Mouse (Mus musculus): ENCODE results near the gene Cx3cl1.

Cx3cl1 gene

GRCm38 (mm10) chr8:94771941-94772670 lies at the start of gene Cx3cl1:
Gene Cx3cl1, plus strand, starts transcription at chr8:94772009.
- peak; percentile 93 for DNase-seq

DNA sequence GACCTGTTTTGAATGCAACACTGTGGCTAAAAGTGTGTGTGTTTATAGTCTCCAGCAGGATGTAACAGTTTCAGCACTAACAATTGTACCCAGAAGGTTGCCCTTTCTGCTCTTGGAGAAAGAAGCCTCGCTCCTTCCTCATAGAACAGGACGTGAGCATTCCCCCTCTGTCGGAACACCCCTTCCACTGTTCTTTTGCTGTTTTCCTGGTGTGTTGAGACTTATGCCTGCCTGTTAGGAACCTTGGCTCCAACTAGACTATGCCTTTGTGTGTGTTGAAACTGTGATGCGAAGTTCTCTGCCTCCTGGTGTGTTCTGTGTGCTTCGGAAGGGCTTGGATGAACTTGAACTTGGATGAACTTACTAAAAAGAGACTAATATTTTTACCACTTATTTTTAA lies 45.8 kb upstream of the Cx3cl1 start:
- DNase-seq, result peak; percentile 23

- no peak for DNase-seq
These were observed 42.5 kb upstream of the Cx3cl1 start for GRCm38 (mm10) chr8:94729301-94729700.

- no peak for DNase-seq
These were observed 37.9 kb upstream of the Cx3cl1 start for GRCm38 (mm10) chr8:94733821-94734465.

DNA sequence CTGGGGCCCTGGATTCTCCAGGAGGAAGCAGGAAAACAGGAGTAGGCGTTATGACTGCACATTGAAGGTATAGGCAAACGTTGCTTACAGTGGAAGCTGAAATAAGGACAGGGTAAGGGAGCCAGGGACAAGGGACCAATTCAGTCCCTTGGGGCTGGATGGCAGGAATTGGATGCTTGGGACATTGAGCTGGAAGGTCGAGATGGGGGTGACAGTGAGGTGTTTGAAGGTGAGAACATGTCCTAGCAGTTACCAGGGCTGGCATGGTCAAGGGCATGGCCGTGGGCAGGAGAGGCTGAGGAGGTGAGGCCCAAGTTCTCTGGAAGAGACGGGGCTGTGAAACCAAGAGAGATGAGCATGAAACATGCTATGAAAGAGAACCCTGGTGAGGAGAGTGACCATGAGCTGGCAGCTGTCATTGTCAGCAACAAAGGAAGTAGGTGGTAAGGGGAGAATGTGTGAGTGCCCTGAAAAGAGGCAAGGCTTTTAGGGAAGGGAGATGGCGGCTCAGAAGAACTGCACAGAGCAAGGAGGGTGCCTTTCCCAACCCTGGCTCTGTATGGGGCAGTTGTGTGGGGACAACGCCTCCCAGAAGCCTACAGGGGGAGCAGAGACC lies 37.0 kb upstream of the Cx3cl1 start:
- DNase-seq, result no peak

DNA sequence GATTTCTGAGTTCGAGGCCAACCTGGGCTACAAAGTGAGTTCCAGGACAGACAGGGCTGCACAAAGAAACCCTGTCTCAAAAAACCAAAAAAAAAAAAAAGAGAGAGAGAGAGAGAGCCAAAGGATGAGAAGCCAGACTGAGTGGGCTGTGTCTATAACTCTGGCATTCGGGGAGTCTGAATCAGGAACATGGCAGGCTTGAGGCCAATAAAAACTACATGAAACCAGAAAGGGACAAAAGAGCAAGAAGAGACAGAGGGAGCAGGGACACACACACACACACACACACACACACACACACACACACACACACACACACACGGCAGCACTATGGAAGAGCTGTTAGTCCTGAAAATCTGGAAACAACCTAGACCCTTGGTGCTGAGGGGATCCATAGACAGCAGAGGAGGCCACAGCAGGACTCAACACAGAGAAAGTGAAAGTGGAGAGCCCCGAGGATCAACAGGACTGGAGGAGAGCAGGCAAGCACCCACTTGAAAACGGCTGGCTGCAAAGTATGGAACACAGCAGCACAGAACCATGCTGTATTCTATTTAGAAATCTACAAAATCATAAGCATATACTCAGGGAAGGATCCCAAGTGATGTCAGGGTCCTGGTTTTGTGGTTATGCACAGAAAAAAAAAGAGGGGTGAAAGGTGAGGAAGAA lies 36.2 kb upstream of the Cx3cl1 start:
- peak; percentile 17 for DNase-seq

DNA sequence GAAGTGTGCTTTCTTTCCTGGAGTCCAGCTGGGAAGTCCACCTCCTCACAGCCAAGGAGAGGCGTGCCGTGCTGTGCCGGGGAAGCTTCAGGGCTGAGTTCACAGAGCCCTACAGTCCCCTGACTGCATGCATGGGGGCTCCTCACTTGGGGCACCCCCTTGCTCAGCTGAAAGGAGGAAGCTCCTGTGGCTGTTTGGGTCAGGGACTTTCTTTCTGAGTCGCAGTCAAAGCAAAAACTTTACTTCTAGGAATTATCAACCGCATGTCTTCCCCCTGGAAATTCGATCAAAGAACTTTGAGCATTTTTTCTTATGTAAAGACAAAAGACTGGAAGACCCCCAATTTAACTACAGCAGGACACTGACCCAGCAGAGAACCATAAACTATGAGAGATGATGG lies 32.0 kb upstream of the Cx3cl1 start:
- no peak for DNase-seq

DNA sequence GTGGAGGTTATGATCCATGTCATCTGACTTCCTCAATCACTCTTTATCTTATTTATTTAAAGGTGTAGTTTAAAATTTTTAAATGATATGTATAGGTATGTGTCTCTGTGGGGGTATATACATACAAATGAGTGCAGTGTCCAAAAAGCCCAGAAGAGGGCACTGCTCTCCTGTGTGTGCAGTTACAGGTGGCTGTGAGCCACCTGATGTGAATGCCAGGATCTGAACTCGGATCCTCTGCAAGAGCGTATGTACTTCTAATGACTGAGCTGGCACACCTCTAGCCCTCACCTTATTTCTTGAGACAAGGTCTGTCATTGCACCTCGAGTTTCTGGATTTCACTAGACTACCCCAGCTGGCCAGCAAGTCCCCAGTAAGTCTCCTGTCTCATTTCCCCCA lies 31.2 kb upstream of the Cx3cl1 start:
- DNase-seq, result no peak

GRCm38 (mm10) chr8:94741726-94742125 lies 30.1 kb upstream of the Cx3cl1 start:
- DNase-seq, result no peak

DNA sequence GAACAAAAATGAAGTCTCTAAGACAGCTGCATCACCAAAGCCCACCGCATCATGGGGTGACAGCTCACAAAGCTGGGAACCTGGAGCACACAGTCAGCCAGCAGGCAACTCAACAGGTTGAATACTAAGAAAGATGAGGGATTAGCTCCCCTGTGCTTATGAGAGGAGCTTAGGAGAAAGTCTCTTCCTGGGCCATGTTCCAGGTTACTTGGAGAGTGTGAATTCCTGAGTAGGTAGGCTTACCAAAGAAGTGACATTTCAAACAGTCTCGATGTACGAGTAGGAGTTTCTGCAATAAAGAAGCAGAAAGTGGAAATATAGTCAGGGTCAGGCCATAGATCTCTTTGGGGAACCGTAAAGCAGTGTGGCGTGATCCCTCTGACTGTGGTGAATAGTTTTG lies 27.3 kb upstream of the Cx3cl1 start:
- no peak for DNase-seq

GRCm38 (mm10) chr8:94744972-94745371 lies 26.8 kb upstream of the Cx3cl1 start:
- no peak for DNase-seq

DNA sequence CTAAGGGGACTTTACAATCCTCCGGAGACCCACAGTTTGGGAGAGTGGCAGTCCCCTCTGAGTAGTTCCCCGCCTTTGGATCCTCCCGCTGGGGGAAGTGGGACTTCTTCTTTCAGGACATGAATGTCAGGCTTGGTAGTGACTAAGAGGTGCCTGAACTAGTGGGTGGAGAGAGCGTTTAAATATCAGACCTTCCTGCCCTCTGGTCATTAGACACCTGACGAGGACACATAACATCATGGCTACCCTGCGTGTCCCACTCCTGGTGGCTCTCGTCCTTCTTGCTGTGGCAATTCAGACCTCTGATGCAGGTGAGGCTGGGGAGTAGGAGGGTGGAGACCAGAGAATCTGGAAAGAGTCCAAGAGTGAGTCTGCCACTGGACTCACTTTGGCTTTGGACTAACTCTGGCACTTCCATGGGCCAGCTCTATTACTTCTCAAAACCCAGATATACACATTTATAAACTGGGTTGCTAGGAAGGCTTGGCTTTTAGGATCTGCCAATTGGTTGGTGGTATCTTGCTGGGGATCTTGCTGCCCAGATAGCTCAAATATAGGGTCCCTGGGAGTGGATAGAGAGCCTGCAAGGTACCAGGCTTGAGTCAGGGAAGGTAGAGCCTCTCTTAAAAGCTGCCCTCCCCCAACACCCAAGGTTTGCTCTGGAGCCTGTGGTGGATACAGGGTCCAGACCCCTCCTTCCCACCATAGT lies 26.2 kb upstream of the Cx3cl1 start, which contains the start of gene Ccl22:
TSS of gene Ccl22 (plus strand) at position 115 of the 709 bp plus-strand sequence.
- DNase-seq, result no peak

DNA sequence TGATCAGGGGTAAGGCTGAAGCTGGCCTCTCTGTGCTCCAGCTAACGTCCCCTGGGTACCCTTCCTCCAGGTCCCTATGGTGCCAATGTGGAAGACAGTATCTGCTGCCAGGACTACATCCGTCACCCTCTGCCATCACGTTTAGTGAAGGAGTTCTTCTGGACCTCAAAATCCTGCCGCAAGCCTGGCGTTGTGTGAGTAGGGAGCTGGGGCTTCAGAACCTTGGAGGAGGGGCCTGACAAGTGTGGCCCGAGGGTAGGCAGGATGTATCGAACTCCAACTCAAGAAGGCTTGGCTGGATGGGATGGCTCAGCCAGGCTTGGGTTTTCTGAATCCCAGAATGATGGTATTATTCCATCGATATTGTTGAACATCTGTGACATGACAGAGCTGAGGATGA lies 25.0 kb upstream of the Cx3cl1 start:
- DNase-seq, result no peak

GRCm38 (mm10) chr8:94748363-94748762 lies 23.4 kb upstream of the Cx3cl1 start:
- no peak for DNase-seq

GRCm38 (mm10) chr8:94749942-94750341 lies 21.9 kb upstream of the Cx3cl1 start:
- no peak for DNase-seq

- no peak for DNase-seq
These were observed 20.6 kb upstream of the Cx3cl1 start for GRCm38 (mm10) chr8:94751023-94751849.

DNA sequence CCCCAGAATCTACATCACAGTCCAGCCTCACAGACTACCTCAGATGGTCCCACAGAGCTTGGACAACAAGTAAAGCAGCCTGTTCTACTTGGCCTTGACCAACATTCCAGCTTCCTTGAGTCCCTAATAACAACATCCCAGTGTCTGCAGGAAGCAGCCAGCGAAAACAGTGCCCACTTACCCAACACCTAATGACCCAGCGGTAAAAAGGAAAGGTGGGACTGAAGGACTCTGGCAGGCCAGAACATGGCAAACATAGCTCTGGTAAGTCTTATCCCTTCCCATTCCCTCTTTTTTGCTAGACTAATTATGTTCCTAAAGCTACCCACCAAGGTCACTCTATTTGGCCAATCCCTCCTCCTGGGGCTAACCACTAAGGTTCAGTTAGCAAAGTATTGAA lies 17.8 kb upstream of the Cx3cl1 start:
- no peak for DNase-seq

- DNase-seq, result no peak
These were observed 17.3 kb upstream of the Cx3cl1 start for GRCm38 (mm10) chr8:94754486-94754885.

- DNase-seq, result no peak
These were observed 4.8 kb upstream of the Cx3cl1 start for GRCm38 (mm10) chr8:94767035-94767434.

GRCm38 (mm10) chr8:94770945-94771344 lies 864 bp upstream of the Cx3cl1 start:
- DNase-seq, result peak; percentile 63

DNA sequence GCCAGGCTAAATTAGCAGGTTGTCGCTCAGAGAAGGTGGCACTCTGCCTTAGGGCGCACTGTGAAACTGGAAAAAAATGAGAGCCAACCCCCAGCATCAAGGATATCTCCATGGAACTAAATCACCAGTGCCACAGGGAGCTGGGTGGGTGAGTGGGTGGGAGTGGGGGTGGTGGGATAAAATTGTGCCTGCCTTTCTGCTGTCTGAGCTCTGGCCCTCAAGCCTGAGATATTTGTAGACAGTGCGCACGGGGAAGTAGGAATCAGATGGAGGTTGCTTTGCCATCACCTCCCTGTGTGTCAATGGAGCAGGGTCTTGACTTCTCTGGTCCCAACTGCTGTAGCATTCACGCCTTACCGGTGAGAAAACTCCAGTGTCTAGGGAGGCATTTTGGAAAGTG lies 1.2 kb downstream of the Cx3cl1 start:
- no peak for DNase-seq

DNA sequence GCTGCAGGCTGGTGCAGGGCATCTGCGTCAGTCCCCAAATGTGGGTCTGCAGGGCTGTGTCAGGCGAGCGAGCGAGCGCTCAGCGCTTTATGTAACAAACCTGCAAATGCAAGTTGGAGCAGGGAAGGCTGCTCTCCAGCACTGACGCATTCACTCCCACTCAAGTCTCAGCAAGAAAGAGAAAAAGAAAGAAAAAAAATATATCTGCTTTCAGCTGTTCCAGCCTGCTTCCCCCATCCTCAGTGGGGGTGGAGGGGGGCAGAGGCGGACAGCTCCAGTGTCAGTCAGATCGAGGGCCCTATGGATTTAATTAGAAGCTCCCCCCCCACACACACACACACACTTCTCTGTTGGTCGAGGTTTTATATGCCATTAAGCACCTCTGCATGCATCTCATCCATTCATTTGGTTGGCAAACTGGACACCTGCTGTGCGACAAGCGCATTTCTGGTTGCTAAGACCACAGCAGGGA lies 1.9 kb downstream of the Cx3cl1 start:
- no peak for DNase-seq
